Mouse (Mus musculus): ENCODE data around the gene Btg1. TPM values are rescaled to one million over a fixed set of nuclear protein-coding genes. Genes with fewer than 3 reads are reported as not detected.

The Btg1 gene
- polyA plus RNA-seq, 1 experiment from 2014 or later: 88.1 TPM

GRCm38 (mm10) chr10:96658906-96659305 is 42.1 kb downstream of the Btg1 start:
- Histone ChIP-seq H3K9ac (ENCODE audit: low read length) (no peak overlapping the region), H3K27me3 (ENCODE audit: control insufficient read depth, insufficient read depth, low read length) (no peaks in the 10 kb centered on the region), H3K4me1 (ENCODE audit: control insufficient read depth in 2 of 2, insufficient read depth in 2 of 2, low read length in 2 of 2) (peaks cover 0 to under 1% of the 10 kb centered on the region in 2 experiments; a peak in 1 of 4 replicates), H3K27ac (replicated peaks in 1 of 2; ENCODE audit: control insufficient read depth in 1 of 2, insufficient read depth in 1 of 2, low read depth in 2 of 2, low read length in 2 of 2) (no peak overlapping the region), H3K36me3 (ENCODE audit: control insufficient read depth, insufficient read depth, low read length) (no peaks in the 10 kb centered on the region), H3K4me2 (ENCODE audit: low read length) (no peak overlapping the region), H3K4me3 (ENCODE audit: control insufficient read depth in 1 of 2, insufficient read depth in 1 of 2, low read depth in 1 of 2, low read length in 2 of 2) (no peak overlapping the region), H3K9me3 (ENCODE audit: control insufficient read depth, low read length) (no peaks in the 10 kb centered on the region)
- WGBS: 35% methylated on average over 5 of the region's 5 CpGs
- no peak for ATAC-seq (ENCODE audit: insufficient number of reproducible peaks, insufficient read depth, low FRiP score, low read depth)

DNA sequence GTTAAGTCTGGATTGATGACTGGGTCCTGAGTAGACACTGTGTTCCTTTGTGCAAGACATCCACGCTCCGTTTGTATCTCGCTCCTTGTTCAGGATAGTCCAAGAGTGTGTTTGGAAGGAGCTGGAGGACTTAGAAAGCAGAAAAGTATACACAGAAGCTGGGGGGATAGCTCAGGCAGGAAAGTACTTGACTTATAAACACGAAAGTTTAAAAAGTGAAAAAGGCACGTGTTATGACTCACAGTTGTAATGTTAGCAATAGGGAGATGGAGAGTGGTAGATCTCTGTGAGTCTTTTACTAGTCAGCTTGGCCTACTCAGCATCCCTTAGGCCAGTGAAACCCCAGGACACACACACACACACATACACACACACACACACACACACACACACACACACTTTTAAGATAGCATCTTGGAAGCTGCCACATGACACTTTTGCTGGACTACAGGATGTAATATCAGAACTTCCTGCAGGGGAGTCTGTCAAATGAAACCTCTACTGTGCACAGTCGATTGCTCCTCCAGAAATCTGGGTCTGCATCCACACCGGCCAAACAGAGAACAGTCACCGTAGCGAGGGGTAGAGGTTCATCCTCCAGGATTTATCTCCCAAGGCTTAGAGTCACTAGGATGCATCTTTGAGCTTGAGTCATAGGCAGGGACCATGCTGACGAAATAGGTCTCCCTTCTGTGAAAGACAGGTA is 43.6 kb downstream of the Btg1 start:
- 82% methylated on average over 10 of the region's 10 CpGs for WGBS
- Histone ChIP-seq H3K4me1 (ENCODE audit: control insufficient read depth in 2 of 2, insufficient read depth in 2 of 2, low read length in 2 of 2) (peaks cover 0 to 5% of the 10 kb centered on the region in 2 experiments; a peak in 2 of 4 replicates), H3K4me3 (ENCODE audit: control insufficient read depth in 1 of 2, insufficient read depth in 1 of 2, low read depth in 1 of 2, low read length in 2 of 2) (no peak overlapping the region), H3K9me3 (ENCODE audit: control insufficient read depth, low read length) (no peaks in the 10 kb centered on the region), H3K36me3 (ENCODE audit: control insufficient read depth, insufficient read depth, low read length) (no peaks in the 10 kb centered on the region), H3K27ac (replicated peaks in 1 of 2; ENCODE audit: control insufficient read depth in 1 of 2, insufficient read depth in 1 of 2, low read depth in 2 of 2, low read length in 2 of 2) (no peak overlapping the region), H3K4me2 (ENCODE audit: low read length) (no peak overlapping the region), H3K9ac (ENCODE audit: low read length) (no peak overlapping the region), H3K27me3 (ENCODE audit: control insufficient read depth, insufficient read depth, low read length) (no peaks in the 10 kb centered on the region)
- ATAC-seq (ENCODE audit: insufficient number of reproducible peaks, insufficient read depth, low FRiP score, low read depth): no peak

DNA sequence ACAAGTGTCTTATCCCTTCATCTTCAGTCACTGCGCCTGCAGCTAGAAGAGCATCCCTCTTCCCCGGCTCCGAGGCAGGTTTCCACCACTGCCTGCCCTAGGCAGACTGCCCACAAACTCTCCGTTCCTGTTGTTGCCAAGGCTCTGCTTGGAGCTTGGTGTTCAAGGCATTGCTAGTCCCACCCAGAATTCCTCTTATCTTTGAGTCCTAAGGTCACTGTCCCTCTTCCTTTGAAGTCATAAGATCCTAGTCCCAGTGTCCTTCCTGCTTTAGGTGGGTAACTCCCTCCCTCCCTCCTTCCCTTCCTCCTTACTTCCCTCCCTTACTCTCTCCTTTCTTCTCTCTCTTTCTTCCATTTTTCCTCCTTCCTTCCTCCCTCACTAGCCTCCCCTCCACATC is 46.2 kb downstream of the Btg1 start:
- Histone ChIP-seq H3K27ac (replicated peaks in 1 of 2; ENCODE audit: control insufficient read depth in 1 of 2, insufficient read depth in 1 of 2, low read depth in 2 of 2, low read length in 2 of 2) (no peak overlapping the region), H3K36me3 (ENCODE audit: control insufficient read depth, insufficient read depth, low read length) (no peaks in the 10 kb centered on the region), H3K9me3 (ENCODE audit: control insufficient read depth, low read length) (no peaks in the 10 kb centered on the region), H3K9ac (ENCODE audit: low read length) (no peak overlapping the region), H3K4me1 (ENCODE audit: control insufficient read depth in 2 of 2, insufficient read depth in 2 of 2, low read length in 2 of 2) (peaks cover 0 to 5% of the 10 kb centered on the region in 2 experiments; a peak in 2 of 4 replicates), H3K4me2 (ENCODE audit: low read length) (no peak overlapping the region), H3K4me3 (ENCODE audit: control insufficient read depth in 1 of 2, insufficient read depth in 1 of 2, low read depth in 1 of 2, low read length in 2 of 2) (no peak overlapping the region), H3K27me3 (ENCODE audit: control insufficient read depth, insufficient read depth, low read length) (no peaks in the 10 kb centered on the region)
- WGBS: 82% methylated on average over 4 of the region's 4 CpGs
- ATAC-seq (ENCODE audit: insufficient number of reproducible peaks, insufficient read depth, low FRiP score, low read depth): no peak

DNA sequence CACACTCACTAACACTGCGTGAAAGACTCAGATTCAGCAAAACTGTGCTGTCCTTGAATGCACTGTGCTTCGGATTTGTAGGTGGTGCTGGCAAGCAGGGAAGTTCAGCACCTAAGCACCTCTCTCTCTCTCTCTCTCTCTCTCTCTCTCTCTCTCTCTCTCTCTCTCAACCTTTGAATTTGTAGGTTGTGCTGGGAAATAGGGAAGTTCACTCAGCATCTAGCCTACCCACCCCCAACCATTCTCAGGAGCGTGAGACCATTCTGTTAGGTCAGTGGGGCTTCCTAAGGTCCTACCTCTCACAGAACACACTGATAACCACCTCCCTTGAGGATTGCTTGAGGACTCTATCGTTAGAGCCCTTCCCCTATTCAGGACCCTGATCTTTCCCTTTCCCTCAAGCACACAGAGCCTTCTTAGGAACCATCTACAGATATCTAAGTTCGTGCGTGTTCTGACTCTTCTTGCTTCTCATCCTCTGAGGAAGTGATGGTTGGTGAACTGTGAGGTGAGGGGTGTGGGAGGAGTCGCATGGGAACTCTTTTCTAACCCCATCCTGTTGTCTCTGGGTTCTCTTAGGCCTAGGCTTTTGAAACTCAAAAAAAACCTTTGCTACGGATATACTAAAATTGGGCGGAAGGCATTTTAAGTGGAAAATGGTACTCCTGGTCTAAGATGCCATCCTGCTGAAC is 47.1 kb downstream of the Btg1 start:
- Histone ChIP-seq H3K9ac (ENCODE audit: low read length) (no peak overlapping the region), H3K4me2 (ENCODE audit: low read length) (no peak overlapping the region), H3K27me3 (ENCODE audit: control insufficient read depth, insufficient read depth, low read length) (no peaks in the 10 kb centered on the region), H3K4me3 (ENCODE audit: control insufficient read depth in 1 of 2, insufficient read depth in 1 of 2, low read depth in 1 of 2, low read length in 2 of 2) (no peak overlapping the region), H3K36me3 (ENCODE audit: control insufficient read depth, insufficient read depth, low read length) (no peaks in the 10 kb centered on the region), H3K4me1 (ENCODE audit: control insufficient read depth in 2 of 2, insufficient read depth in 2 of 2, low read length in 2 of 2) (peaks cover 0 to 5% of the 10 kb centered on the region in 2 experiments; a peak in 2 of 4 replicates), H3K9me3 (ENCODE audit: control insufficient read depth, low read length) (no peaks in the 10 kb centered on the region), H3K27ac (replicated peaks in 1 of 2; ENCODE audit: control insufficient read depth in 1 of 2, insufficient read depth in 1 of 2, low read depth in 2 of 2, low read length in 2 of 2) (no peak overlapping the region)
- 77% methylated on average over 9 of the region's 9 CpGs for WGBS
- ATAC-seq (ENCODE audit: insufficient number of reproducible peaks, insufficient read depth, low FRiP score, low read depth): no peak
